Mouse (Mus musculus) bone marrow, adult 2 months (tissue): Measurements from ENCODE around the gene Osgin1. TPM values are rescaled to one million over a fixed set of nuclear protein-coding genes. Genes with fewer than 3 reads are reported as not detected.

Source experiments
- H3K27ac ChIP-seq: fragments of 200-500 bp; 2 replicates; pipeline ENCODE4 v1.5.1; 2012; ENCODE audit warnings: low read depth, mild to moderate bottlenecking, control low read depth, inconsistent platforms, low read length; ENCODE audit not compliant: control insufficient read depth, poor library complexity, insufficient read depth
- H3K4me1 ChIP-seq: fragments of 200-500 bp; 2 replicates; pipeline ENCODE4 v1.6.1; 2011; ENCODE audit warnings: low read length; ENCODE audit not compliant: control insufficient read depth, insufficient read depth
- H3K4me3 ChIP-seq: fragments of 200-500 bp; replicated peaks from 2 replicates; pipeline ENCODE3; 2011; ENCODE audit warnings: mild to moderate bottlenecking, low read depth, low read length, control low read depth; ENCODE audit not compliant: control insufficient read depth
- CTCF ChIP-seq: fragments of 200-500 bp; IDR thresholded peaks from 2 replicates; pipeline ENCODE4 v1.5.1; 2011; ENCODE audit warnings: low read length, control low read depth; ENCODE audit not compliant: control insufficient read depth, insufficient read depth
- POLR2A ChIP-seq: fragments of 200-500 bp; IDR thresholded peaks from 2 replicates; pipeline ENCODE4 v1.6.1; 2011; ENCODE audit warnings: low read depth, mild to moderate bottlenecking, control low read depth, low read length, borderline replicate concordance; ENCODE audit not compliant: control insufficient read depth
- WGBS: fragments of 180-500 bp; shearing (Covaris S2); methylation state at CpG from one replicate; pipeline ENCODE4 v1.1.7; 2018; 5-methylcytosine and 5-hydroxymethylcytosine counted together
- polyA plus RNA-seq: library from polyadenylated mRNA; stranded (reverse); fragments of >200 nt; gene quantifications from 2 replicates; pipeline ENCODE4 v1.2.4, GENCODE M21; 2011; ENCODE audit warnings: low replicate concordance; ENCODE audit not compliant: missing spikeins, insufficient read depth, insufficient read length

The Osgin1 gene
- polyA plus RNA-seq = 5.5 and 6.5 TPM in 2 replicates

DNA sequence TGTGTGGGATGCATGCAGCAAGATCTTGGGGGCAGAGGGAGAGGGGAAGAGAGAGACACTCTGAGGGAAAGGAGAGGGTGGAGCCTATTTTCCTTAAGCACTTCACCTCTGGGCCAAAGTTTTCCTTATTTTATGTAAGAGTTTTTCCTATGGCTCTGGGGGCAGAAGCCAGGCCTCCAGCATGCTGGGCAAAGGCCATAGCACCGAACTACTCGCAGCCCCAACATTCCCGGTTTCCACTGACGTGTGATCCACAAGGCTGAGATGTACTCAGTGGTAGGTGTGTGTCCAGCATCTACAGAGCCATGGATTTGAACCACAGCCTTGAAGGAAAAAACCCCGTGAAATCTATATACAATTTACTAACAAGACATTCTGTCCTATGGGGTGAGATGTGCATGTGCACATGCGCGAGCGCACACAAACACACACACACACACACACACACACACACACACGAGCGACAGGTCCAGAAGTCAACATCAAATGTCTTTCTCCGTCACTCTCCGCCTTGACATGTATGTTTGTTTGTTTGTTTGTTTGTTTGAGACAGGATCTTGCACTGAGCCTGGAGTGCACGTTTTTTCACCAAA is at the start of gene Osgin1:
TSS of gene Osgin1 (plus strand) at position 543 of the 593 bp plus-strand sequence.
- H3K4me1 ChIP-seq = peaks cover 3% of the 10 kb centered on the region
- TF ChIP-seq POLR2A = no peak
- no peak within 1 kb of the TSS for H3K27ac ChIP-seq
- H3K4me3 ChIP-seq = no peak within 1 kb of the TSS
- 86% methylated on average over 13 of the region's 13 CpGs for WGBS

DNA sequence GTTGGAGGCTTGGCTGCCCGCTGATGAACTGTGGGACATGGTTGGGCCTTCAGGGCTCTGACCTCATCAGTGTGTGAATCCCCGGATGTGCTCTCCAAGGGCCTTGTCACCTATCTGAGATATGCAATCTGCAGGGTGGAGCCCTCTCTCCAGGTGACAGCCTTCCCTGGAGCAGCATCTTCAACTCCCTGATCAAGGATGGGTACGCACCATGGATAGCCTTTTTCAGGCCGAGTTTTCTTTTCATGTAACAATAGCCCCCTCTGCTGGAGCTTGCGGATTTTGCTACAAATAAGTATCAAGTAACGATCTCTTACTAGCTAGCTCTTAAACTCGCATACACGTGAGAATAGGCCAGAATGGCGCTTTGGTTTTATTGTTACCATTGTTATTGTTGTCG is 49.4 kb upstream of the Osgin1 start:
- no peak overlapping the region for H3K27ac ChIP-seq
- WGBS = 22% methylated on average over 10 of the region's 10 CpGs
- H3K4me3 ChIP-seq = no peak overlapping the region
- TF ChIP-seq CTCF (0 out of 2 replicates have a peak, but pooled peaks have one; percentile 3), POLR2A (no peak)
- H3K4me1 ChIP-seq = no peaks in the 10 kb centered on the region

DNA sequence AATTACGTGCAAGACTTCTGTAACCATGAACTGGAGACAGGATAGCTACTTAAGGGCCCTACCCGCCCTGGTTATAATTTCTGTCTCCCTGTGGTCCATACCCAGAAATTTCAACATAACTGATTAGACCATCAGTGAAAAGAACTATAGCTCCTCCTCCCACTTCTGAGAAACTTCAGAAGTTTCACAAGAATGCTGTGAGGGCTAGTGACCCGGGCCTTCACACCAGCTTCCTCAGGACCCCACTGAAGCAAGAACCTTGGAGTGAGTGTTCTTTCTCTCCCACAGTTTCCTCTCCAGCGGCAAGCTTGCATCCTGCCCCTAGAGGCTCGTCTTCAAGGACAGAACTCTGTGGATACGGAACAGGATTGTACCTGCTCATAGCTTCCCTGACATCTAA is 48.1 kb upstream of the Osgin1 start:
- no peak overlapping the region for H3K4me3 ChIP-seq
- TF ChIP-seq POLR2A = no peak
- TF ChIP-seq CTCF = no peak
- 31% methylated on average over 6 of the region's 6 CpGs for WGBS
- no peaks in the 10 kb centered on the region for H3K4me1 ChIP-seq
- no peak overlapping the region for H3K27ac ChIP-seq

DNA sequence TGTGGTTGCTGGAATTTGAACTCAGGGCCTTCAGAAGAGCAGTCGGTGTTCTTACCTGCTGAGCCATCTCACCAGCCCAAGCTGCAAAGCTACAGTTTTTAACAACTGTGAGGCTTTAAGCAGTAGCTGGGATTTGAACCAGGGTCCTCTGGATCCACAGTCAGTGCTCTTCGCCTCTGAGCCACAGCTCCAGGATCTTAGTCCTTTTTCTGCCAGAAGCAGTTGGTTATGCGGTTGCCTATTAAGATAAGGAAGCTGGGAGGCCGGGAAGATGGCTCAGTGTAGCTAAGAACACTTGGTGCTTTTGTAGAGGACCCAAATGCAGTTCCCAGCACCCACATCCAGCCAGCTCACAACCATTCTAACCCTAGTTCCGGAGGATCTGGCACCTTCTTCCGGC is 46.9 kb upstream of the Osgin1 start:
- H3K4me3 ChIP-seq = no peak overlapping the region
- H3K4me1 ChIP-seq = no peaks in the 10 kb centered on the region
- TF ChIP-seq POLR2A = no peak
- TF ChIP-seq CTCF = no peak
- H3K27ac ChIP-seq = no peak overlapping the region
- WGBS = 71% methylated on average over 6 of the region's 6 CpGs

DNA sequence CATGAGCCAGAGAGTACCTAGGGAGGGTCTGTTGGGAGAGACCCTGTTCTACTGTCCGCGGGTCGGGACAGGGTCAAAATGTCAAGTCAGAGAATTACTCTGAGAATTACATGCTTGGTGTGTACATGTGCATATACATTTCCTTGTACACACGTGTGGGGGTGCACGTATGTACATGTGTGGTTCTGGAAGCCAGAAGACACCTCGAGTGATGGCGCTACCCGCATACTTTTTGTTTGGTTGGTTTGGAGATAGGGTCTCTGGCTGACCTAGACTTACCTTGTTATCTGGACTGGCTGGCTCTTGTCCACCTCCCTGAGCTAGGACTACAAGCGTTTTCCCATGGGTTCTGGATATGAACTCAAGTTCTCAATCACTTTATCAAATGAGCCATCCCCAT is 39.8 kb upstream of the Osgin1 start:
- H3K27ac ChIP-seq = no peak overlapping the region

DNA sequence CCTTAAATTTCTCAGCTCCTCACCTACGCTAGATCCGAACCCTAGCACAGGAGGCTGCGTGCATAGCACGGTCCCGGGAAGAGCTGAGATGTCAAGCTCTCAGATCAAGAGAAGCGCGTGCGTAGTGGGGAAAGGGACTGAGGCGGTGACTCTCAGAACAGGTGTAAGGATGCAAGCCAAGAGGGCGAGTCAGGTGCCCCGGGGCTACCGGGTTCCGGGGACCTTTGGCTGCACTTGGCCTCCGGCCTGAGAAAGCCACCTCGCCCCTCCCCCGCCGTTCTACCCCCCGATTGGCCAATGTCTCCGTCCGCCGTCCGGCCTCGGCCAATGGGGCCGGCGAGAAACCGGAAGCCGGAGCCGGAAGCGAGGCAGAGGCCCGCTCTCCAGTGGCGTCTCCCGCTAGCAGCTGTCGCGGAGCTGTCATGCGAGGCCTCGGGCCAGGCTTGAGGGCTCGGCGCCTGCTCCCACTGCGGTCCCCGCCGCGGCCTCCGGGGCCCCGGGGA is 39.3 kb upstream of the Osgin1 start, which contains the start of gene Mlycd:
TSS of gene Mlycd (plus strand) at position 355 of the 503 bp plus-strand sequence.
- Histone ChIP-seq H3K27ac (peak within 1 kb of the TSS; percentile 93), H3K4me1 (peaks cover 2% of the 10 kb centered on the region), H3K4me3 (peak within 1 kb of the TSS; percentile 82)
- under 1% methylated on average over 43 of the region's 44 CpGs for WGBS
- TF ChIP-seq CTCF (no peak), POLR2A (peak; percentile 82; the same call in 1 of the 2 replicates)

More for the DNA sequence above, 39.8 kb upstream of the Osgin1 start:
- H3K4me3 ChIP-seq = peak overlapping the region; percentile 82
- peaks cover 2% of the 10 kb centered on the region for H3K4me1 ChIP-seq
- no peak for TF ChIP-seq POLR2A
- no peak for TF ChIP-seq CTCF
- WGBS = 76% methylated on average over 9 of the region's 9 CpGs

DNA sequence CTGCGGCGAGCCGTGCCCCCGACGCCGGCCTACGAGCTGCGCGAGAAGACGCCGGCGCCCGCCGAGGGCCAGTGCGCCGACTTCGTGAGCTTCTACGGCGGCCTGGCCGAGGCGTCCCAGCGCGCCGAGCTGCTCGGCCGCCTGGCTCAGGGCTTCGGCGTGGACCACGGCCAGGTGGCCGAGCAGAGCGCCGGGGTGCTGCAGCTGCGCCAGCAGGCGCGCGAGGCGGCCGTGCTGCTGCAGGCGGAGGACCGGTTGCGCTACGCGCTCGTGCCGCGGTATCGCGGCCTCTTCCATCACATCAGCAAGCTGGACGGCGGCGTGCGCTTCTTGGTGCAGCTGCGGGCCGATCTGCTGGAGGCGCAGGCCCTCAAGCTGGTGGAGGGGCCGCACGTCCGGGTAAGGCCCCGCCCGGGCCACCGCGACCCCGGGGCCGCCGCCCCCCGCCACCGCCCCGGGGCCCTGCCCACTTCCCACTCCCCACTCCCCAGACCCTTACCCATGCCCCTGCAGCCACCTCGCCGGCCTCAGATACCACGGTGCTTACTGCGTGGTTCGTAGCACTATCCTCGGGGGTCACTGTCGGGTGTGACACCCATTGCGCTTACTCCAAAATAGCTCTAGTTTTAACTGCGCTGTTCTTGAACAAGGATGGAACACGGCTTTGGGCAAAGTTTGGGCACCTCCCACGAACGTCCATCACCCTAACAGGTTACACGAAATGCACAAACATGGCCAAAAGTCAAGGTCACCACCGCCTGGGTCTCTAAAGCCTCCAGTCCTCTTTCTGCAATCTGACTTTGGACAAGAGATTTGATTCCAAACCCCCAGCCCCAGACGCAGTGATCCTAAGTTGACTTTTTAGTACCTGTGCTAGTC is 38.6 kb upstream of the Osgin1 start:
- H3K27ac ChIP-seq = peak overlapping the region; percentile 93
- TF ChIP-seq CTCF (no peak), POLR2A (no peak)
- 7% methylated on average over 83 of the region's 83 CpGs for WGBS
- peak overlapping the region; percentile 71 for H3K4me3 ChIP-seq
- H3K4me1 ChIP-seq = peaks cover 2% of the 10 kb centered on the region

DNA sequence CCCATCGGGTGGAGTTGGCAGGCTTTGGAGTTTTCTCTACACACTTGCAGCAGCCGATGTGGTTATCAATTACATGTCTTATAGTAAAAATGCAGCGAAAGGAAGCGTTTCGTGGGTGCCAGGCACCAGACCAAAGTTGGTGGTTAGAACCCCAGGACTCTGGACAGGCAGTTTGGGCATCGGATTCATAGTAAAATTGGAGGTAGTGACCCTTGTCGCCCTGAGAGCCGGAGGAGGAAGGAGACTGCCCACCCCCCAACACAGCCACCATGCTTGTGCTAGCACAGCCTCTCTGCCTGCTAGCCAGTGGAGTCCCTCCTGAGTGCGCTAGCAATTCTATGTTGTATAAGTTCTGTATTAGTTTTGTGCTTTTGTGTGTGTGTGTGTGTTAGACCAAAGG is 35.4 kb upstream of the Osgin1 start:
- 60% methylated on average over 9 of the region's 9 CpGs for WGBS
- no peak for TF ChIP-seq POLR2A
- no peak for TF ChIP-seq CTCF
- H3K4me1 ChIP-seq = peaks cover 2% of the 10 kb centered on the region
- H3K27ac ChIP-seq = no peak overlapping the region
- no peak overlapping the region for H3K4me3 ChIP-seq
